Mouse (Mus musculus): ENCODE data around the gene Hoxd9. TPM values are rescaled to one million over a fixed set of nuclear protein-coding genes. Genes with fewer than 3 reads are reported as not detected.

The Hoxd9 gene
- total RNA-seq, 1 experiment from 2014 or later = not detected

GRCm38 (mm10) chr2:74748436-74748995 lies 51.0 kb downstream of the Hoxd9 start:
- ATAC-seq (replicated peaks in 1 of 2; ENCODE audit: insufficient read depth in 1 of 2, low FRiP score in 2 of 2, low TSS enrichment in 1 of 2, low read depth in 1 of 2, poor library complexity in 2 of 2, severe bottlenecking in 2 of 2) = no peak

GRCm38 (mm10) chr2:74749337-74750121 lies 52.0 kb downstream of the Hoxd9 start:
- peak; percentile 70 to 72 for ATAC-seq (replicated peaks in 1 of 2; ENCODE audit: insufficient read depth in 1 of 2, low FRiP score in 2 of 2, low TSS enrichment in 1 of 2, low read depth in 1 of 2, poor library complexity in 2 of 2, severe bottlenecking in 2 of 2)

Other genes starting within 250 kb of the Hoxd9 start
- gene Lnpk, start 118.3 kb upstream of the Hoxd9 start, total RNA-seq (2017) = 41.1 and 42.9 TPM in 2 replicates
- gene Evx2, start 38.2 kb upstream of the Hoxd9 start, total RNA-seq (2017) = not detected in 2 replicates
- not detected in 2 replicates for gene Hoxd13, start 29.4 kb upstream of the Hoxd9 start, total RNA-seq (2017)
- not detected in 2 replicates for gene Hoxd12, start 22.7 kb upstream of the Hoxd9 start, total RNA-seq (2017)
- not detected in 2 replicates for gene Hoxd11, start 18.2 kb upstream of the Hoxd9 start, total RNA-seq (2017)
- not detected in 2 replicates for gene Hoxd10, start 5.8 kb upstream of the Hoxd9 start, total RNA-seq (2017)
- not detected in 2 replicates for gene Hoxd8, start 6.9 kb downstream of the Hoxd9 start, total RNA-seq (2017)
- not detected in 2 replicates for gene Hoxd3, start 14.2 kb downstream of the Hoxd9 start, total RNA-seq (2017)
- not detected in 2 replicates for gene Hoxd4, start 14.2 kb downstream of the Hoxd9 start, total RNA-seq (2017)
- gene Gm28230, start 29.0 kb downstream of the Hoxd9 start, total RNA-seq (2017) = not detected in 2 replicates
- not detected in 2 replicates for gene Hoxd1, start 65.3 kb downstream of the Hoxd9 start, total RNA-seq (2017)
- gene Mtx2, start 128.1 kb downstream of the Hoxd9 start, total RNA-seq (2017) = 30.4 and 41.9 TPM in 2 replicates

Data from hematopoietic stem cell, adult 5-6 weeks (primary cell).